Mouse (Mus musculus) embryonic facial prominence, embryonic 11.5 days (tissue): ENCODE data around the gene 2610301B20Rik. TPM values are rescaled to one million over a fixed set of nuclear protein-coding genes. Genes with fewer than 3 reads are reported as not detected.

Experiments used
- ATAC-seq: fragments of 200-750 bp; cut with Nextera tagmentation; replicated peaks from 2 replicates; pipeline ENCODE4 v1.8.0; 2017; ENCODE audit warnings: low read depth; ENCODE audit not compliant: insufficient number of reproducible peaks, low FRiP score, low TSS enrichment
- DNase-seq: peaks from one replicate; pipeline ENCODE4 v3.0.0-alpha.2; 2015; ENCODE audit warnings: low spot score
- H3K27ac ChIP-seq: fragments of 300-500 bp; sonication (generic); replicated peaks from 2 replicates; pipeline ENCODE4 v1.5.1; 2014; ENCODE audit warnings: mild to moderate bottlenecking, low read depth, low read length, control low read depth
- H3K27me3 ChIP-seq: fragments of 300-500 bp; sonication (generic); 2 replicates; pipeline ENCODE4 v1.6.1; 2014; ENCODE audit warnings: mild to moderate bottlenecking, low read length, moderate library complexity, mixed read lengths; ENCODE audit not compliant: control insufficient read depth, insufficient read depth
- H3K36me3 ChIP-seq: fragments of 300-500 bp; sonication (generic); replicated peaks from 2 replicates; pipeline ENCODE4 v1.6.1; 2014; ENCODE audit warnings: low read depth, mild to moderate bottlenecking, low read length, moderate library complexity, mixed read lengths; ENCODE audit not compliant: control insufficient read depth, insufficient read depth
- H3K4me1 ChIP-seq: fragments of 300-500 bp; sonication (generic); 2 replicates; pipeline ENCODE4 v1.6.1; 2014; ENCODE audit warnings: low read length, mixed read lengths; ENCODE audit not compliant: control insufficient read depth, insufficient read depth
- H3K4me2 ChIP-seq: fragments of 300-500 bp; sonication (generic); 2 replicates; pipeline ENCODE4 v1.6.1; 2014; ENCODE audit warnings: low read depth, mild to moderate bottlenecking, control low read depth, low read length, moderate library complexity
- H3K4me3 ChIP-seq: fragments of 300-500 bp; sonication (generic); 2 replicates; pipeline ENCODE4 v1.5.1; 2014; ENCODE audit warnings: low read depth, low read length, control low read depth
- H3K9ac ChIP-seq: fragments of 300-500 bp; sonication (generic); replicated peaks from 2 replicates; pipeline ENCODE4 v1.6.1; 2014; ENCODE audit warnings: mild to moderate bottlenecking, control low read depth, low read length
- H3K9me3 ChIP-seq: fragments of 300-500 bp; sonication (generic); replicated peaks from 2 replicates; pipeline ENCODE4 v1.6.1; 2016; ENCODE audit warnings: mild to moderate bottlenecking, low read length, inconsistent platforms, mixed read lengths; ENCODE audit not compliant: control insufficient read depth
- WGBS: fragments of 180-500 bp; shearing (Covaris S2); extraction: QIAGEN DNeasy Blood & Tissue Kit; methylation state at CpG from one replicate; pipeline ENCODE4 v1.1.7; 2014; 5-methylcytosine and 5-hydroxymethylcytosine counted together
- polyA plus RNA-seq: library from polyadenylated mRNA; unstranded; fragments of >200 nt; fragmentation: Nextera tagmentation; extraction: Ambion mirVana; gene quantifications from 2 replicates; pipeline ENCODE4 v1.2.1, GENCODE M21; 2014

Gene 2610301B20Rik
- 40.2 and 40.4 TPM in 2 replicates for polyA plus RNA-seq

GRCm38 (mm10) chr4:10873920-10874665 lies at the start of gene 2610301B20Rik:
Gene 2610301B20Rik (plus strand): TSS chr4:10874498.
- DNase-seq (peak; percentile 95), ATAC-seq (peak; percentile 87)
- H3K4me3 ChIP-seq: peak within 1 kb of the TSS; percentile 86
- H3K9me3 ChIP-seq: no peaks in the 10 kb centered on the region
- H3K27ac ChIP-seq: peak within 1 kb of the TSS; percentile 89
- no peaks in the 10 kb centered on the region for H3K27me3 ChIP-seq
- no peaks in the 10 kb centered on the region for H3K4me1 ChIP-seq
- peak within 1 kb of the TSS; percentile 64 for H3K4me2 ChIP-seq
- H3K36me3 ChIP-seq: no peaks in the 10 kb centered on the region; the same call in 1 of the 2 replicates
- H3K9ac ChIP-seq: peak within 1 kb of the TSS; percentile 87
- WGBS: 0% methylated on average over 67 of the region's 68 CpGs

GRCm38 (mm10) chr4:10833273-10833672 lies 41.0 kb upstream of the 2610301B20Rik start:
- H3K9me3 ChIP-seq: no peaks in the 10 kb centered on the region
- 93% methylated on average over 1 of the region's 1 CpGs for WGBS
- H3K4me1 ChIP-seq: no peaks in the 10 kb centered on the region
- no peak overlapping the region for H3K4me2 ChIP-seq
- no peaks in the 10 kb centered on the region for H3K36me3 ChIP-seq
- H3K4me3 ChIP-seq: no peak overlapping the region
- no peaks in the 10 kb centered on the region for H3K27me3 ChIP-seq
- H3K9ac ChIP-seq: no peak overlapping the region
- DNase-seq: no peak
- no peak for ATAC-seq
- no peak overlapping the region for H3K27ac ChIP-seq

- WGBS: 69% methylated on average over 6 of the region's 6 CpGs
- DNase-seq (peak; percentile 53), ATAC-seq (no peak)
- no peak overlapping the region for H3K4me2 ChIP-seq
- H3K9me3 ChIP-seq: no peaks in the 10 kb centered on the region
- H3K4me1 ChIP-seq: no peaks in the 10 kb centered on the region
- H3K4me3 ChIP-seq: no peak overlapping the region
- H3K27ac ChIP-seq: no peak overlapping the region
- H3K9ac ChIP-seq: no peak overlapping the region
- H3K27me3 ChIP-seq: no peaks in the 10 kb centered on the region
- H3K36me3 ChIP-seq: no peaks in the 10 kb centered on the region
Measured at GRCm38 (mm10) chr4:10835252-10836051, 38.8 kb upstream of the 2610301B20Rik start.

GRCm38 (mm10) chr4:10845848-10846247 lies 28.4 kb upstream of the 2610301B20Rik start:
- Histone ChIP-seq H3K4me3 (no peak overlapping the region), H3K4me2 (no peak overlapping the region), H3K27ac (no peak overlapping the region), H3K36me3 (no peaks in the 10 kb centered on the region), H3K9me3 (no peaks in the 10 kb centered on the region), H3K4me1 (no peaks in the 10 kb centered on the region), H3K27me3 (no peaks in the 10 kb centered on the region), H3K9ac (no peak overlapping the region)
- ATAC-seq: no peak
- 78% methylated on average over 7 of the region's 7 CpGs for WGBS
- no peak for DNase-seq

GRCm38 (mm10) chr4:10849812-10850211 lies 24.5 kb upstream of the 2610301B20Rik start:
- no peak for ATAC-seq
- 76% methylated on average over 7 of the region's 7 CpGs for WGBS
- no peaks in the 10 kb centered on the region for H3K27me3 ChIP-seq

GRCm38 (mm10) chr4:10851013-10851412 lies 23.3 kb upstream of the 2610301B20Rik start:
- no peaks in the 10 kb centered on the region for H3K9me3 ChIP-seq
- no peak overlapping the region for H3K27ac ChIP-seq
- no peaks in the 10 kb centered on the region for H3K36me3 ChIP-seq
- H3K27me3 ChIP-seq: no peaks in the 10 kb centered on the region
- no peaks in the 10 kb centered on the region for H3K4me1 ChIP-seq
- H3K9ac ChIP-seq: no peak overlapping the region
- H3K4me2 ChIP-seq: no peak overlapping the region
- no peak for ATAC-seq
- DNase-seq: no peak
- no peak overlapping the region for H3K4me3 ChIP-seq
- 78% methylated on average over 5 of the region's 5 CpGs for WGBS

More at GRCm38 (mm10) chr4:10849812-10850211, 24.5 kb upstream of the 2610301B20Rik start:
- Histone ChIP-seq H3K4me2 (no peak overlapping the region), H3K4me1 (no peaks in the 10 kb centered on the region), H3K9me3 (no peaks in the 10 kb centered on the region), H3K9ac (no peak overlapping the region), H3K27ac (no peak overlapping the region), H3K4me3 (no peak overlapping the region), H3K36me3 (no peaks in the 10 kb centered on the region)
- no peak for DNase-seq

- Histone ChIP-seq H3K4me1 (no peaks in the 10 kb centered on the region), H3K36me3 (no peaks in the 10 kb centered on the region), H3K9me3 (no peaks in the 10 kb centered on the region), H3K4me3 (no peak overlapping the region), H3K4me2 (no peak overlapping the region), H3K27me3 (no peaks in the 10 kb centered on the region), H3K27ac (no peak overlapping the region), H3K9ac (no peak overlapping the region)
- ATAC-seq (no peak), DNase-seq (no peak)
Measured at GRCm38 (mm10) chr4:10859174-10859573, 15.1 kb upstream of the 2610301B20Rik start.
